In the genomic region with DNA sequence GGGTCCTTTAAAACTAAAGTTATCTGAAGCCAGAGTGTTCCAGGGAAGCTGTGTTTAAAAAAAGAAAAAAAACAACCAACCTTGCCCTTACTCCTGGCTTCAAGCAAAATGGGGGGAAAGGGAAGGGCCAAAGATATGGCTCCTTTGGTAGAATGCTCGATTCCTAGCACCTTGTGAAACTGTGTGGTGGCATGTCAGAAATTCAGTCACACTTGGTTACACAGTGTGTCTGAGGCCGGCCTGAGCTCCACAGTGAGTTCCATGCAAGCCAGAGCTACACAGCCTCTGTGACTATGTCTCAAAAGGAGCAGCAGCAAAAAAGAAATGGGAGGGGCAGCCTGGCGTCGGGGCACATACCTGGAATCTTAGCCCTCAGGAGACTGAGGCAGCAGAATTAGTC, we compare ENCODE assay signal across 14 mouse cellular contexts. TPM values are rescaled to one million over a fixed set of nuclear protein-coding genes. Genes with fewer than 3 reads are reported as not detected.
DNase-seq lines count a peak whose midpoint lies in the region; ATAC-seq and TF ChIP-seq lines count a peak whose summit lies in the region.
"Had no signal": no experiment of that assay in that cellular context is flagged by ENCODE, and none has a peak within 500 bp of the region (broad histone marks: within the 10 kb centered on the region; RNA-seq: fewer than 3 reads in every experiment).

No protein-coding gene starts in this region.

- H3K27ac ChIP-seq in intestine, embryonic 15.5 days, result peak overlapping the region; percentile 6; the same call in 1 of the 2 replicates
- H3K27ac ChIP-seq in intestine, postnatal 0 days (ENCODE audit: low read depth, low read length), result no peak overlapping the region
- peak overlapping the region; percentile 26; the same call in 1 of the 2 replicates for H3K27ac ChIP-seq in spleen, adult 2 months (ENCODE audit: insufficient read depth, low read length)
- H3K27ac ChIP-seq in limb, embryonic 10.5 days, result peak overlapping the region; percentile 77

- TF ChIP-seq POLR2A in spleen, adult 2 months (IDR thresholded peaks at IDR 0.05; ENCODE audit: low read depth, low read length), result no peak

- peaks cover 10% of the 10 kb centered on the region; the same call in 1 of the 2 replicates for H3K36me3 ChIP-seq in intestine, embryonic 15.5 days
- H3K36me3 ChIP-seq in intestine, postnatal 0 days (ENCODE audit: control insufficient read depth, insufficient read depth), result peaks cover 19% of the 10 kb centered on the region
- H3K36me3 ChIP-seq in spleen, adult 2 months (ENCODE audit: control insufficient read depth, insufficient read depth, low read length), result peaks cover 2% of the 10 kb centered on the region
- peaks cover 30% of the 10 kb centered on the region for H3K36me3 ChIP-seq in limb, embryonic 10.5 days

- no peak overlapping the region for H3K9ac ChIP-seq in intestine, embryonic 15.5 days
- no peak overlapping the region for H3K9ac ChIP-seq in intestine, postnatal 0 days (ENCODE audit: low read depth, low read length)
- H3K9ac ChIP-seq: forebrain, postnatal 0 days; lung, embryonic 14.5 days had no signal

- no peaks in the 10 kb centered on the region for H3K9me3 ChIP-seq in intestine, embryonic 15.5 days
- H3K9me3 ChIP-seq in intestine, postnatal 0 days (ENCODE audit: control insufficient read depth), result no peaks in the 10 kb centered on the region
- H3K9me3 ChIP-seq in limb, embryonic 10.5 days (replicated peaks), result no peaks in the 10 kb centered on the region

- ATAC-seq in intestine, embryonic 15.5 days, result no peak
- no peak for ATAC-seq in intestine, postnatal 0 days
- ATAC-seq: activated CD4-positive, CD25-positive, alpha-beta regulatory T cell, adult 4 months; forebrain, postnatal 0 days had no signal

- WGBS in intestine, embryonic 15.5 days, result 36% methylated on average over 4 of the region's 4 CpGs
- WGBS in intestine, postnatal 0 days, result 42% methylated on average over 4 of the region's 4 CpGs
- 36% methylated on average over 4 of the region's 4 CpGs for WGBS in spleen, adult 2 months
- WGBS in limb, embryonic 10.5 days, result 59% methylated on average over 4 of the region's 4 CpGs

- H3K4me1 ChIP-seq in intestine, embryonic 15.5 days (replicated peaks), result peaks cover 43% of the 10 kb centered on the region
- no peaks in the 10 kb centered on the region for H3K4me1 ChIP-seq in intestine, postnatal 0 days (replicated peaks; ENCODE audit: control insufficient read depth, insufficient read depth, low read length)
- H3K4me1 ChIP-seq in spleen, adult 2 months (ENCODE audit: control insufficient read depth, insufficient read depth, insufficient read length), result peaks cover 16% of the 10 kb centered on the region
- peaks cover 49% of the 10 kb centered on the region for H3K4me1 ChIP-seq in limb, embryonic 10.5 days

- H3K4me3 ChIP-seq in intestine, embryonic 15.5 days (replicated peaks), result no peak overlapping the region
- no peak overlapping the region for H3K4me3 ChIP-seq in intestine, postnatal 0 days (ENCODE audit: low read depth, low read length)
- no peak overlapping the region for H3K4me3 ChIP-seq in spleen, adult 2 months (ENCODE audit: extremely low read depth, insufficient read depth, insufficient read length)
- no peak overlapping the region for H3K4me3 ChIP-seq in limb, embryonic 10.5 days

- no peak for DNase-seq in spleen, adult 2 months (ENCODE audit: low read depth in 1 of 2, low spot score in 2 of 2)
- no peak for DNase-seq in spleen, postnatal 14 days (ENCODE audit: low spot score in 2 of 2)
- no peak for DNase-seq in limb, embryonic 10.5 days (ENCODE audit: low spot score)
- no peak for DNase-seq in urinary bladder, adult 2 months (ENCODE audit: low spot score)
- no peak for DNase-seq in cerebellum, postnatal 4 days (ENCODE audit: low spot score in 2 of 2)
- DNase-seq: cerebellum, postnatal 14 days; forebrain, postnatal 0 days; right cerebral cortex, postnatal 25 days had no signal

- no peak for TF ChIP-seq CTCF in intestine, postnatal 0 days (IDR thresholded peaks at IDR 0.05; ENCODE audit: low read depth)
- no peak for TF ChIP-seq CTCF in spleen, adult 2 months (IDR thresholded peaks at IDR 0.05; ENCODE audit: extremely low read depth, insufficient read depth, insufficient read length, insufficient replicate concordance)

- peaks cover 15% of the 10 kb centered on the region for H3K27me3 ChIP-seq in intestine, embryonic 15.5 days (replicated peaks)
- H3K27me3 ChIP-seq in intestine, postnatal 0 days (replicated peaks; ENCODE audit: control insufficient read depth, insufficient read depth, low read length), result peaks cover 16% of the 10 kb centered on the region
- no peaks in the 10 kb centered on the region for H3K27me3 ChIP-seq in spleen, adult 2 months (ENCODE audit: control insufficient read depth, insufficient read depth, low read length)
- peaks cover 32% of the 10 kb centered on the region for H3K27me3 ChIP-seq in limb, embryonic 10.5 days (ENCODE audit: low read depth, poor library complexity, severe bottlenecking)

- no peak overlapping the region for H3K4me2 ChIP-seq in intestine, embryonic 15.5 days (replicated peaks)
- no peak overlapping the region for H3K4me2 ChIP-seq in intestine, postnatal 0 days (replicated peaks; ENCODE audit: low read depth)

RNA-seq across cellular contexts. Expression of gene Irs3, which starts 3.7 kb away (rescaled TPM):
- polyA plus RNA-seq in intestine, embryonic 15.5 days (2015; fragmentation: Nextera tagmentation; extraction: Ambion mirVana), result 0.13 and 0.18 TPM in 2 replicates
- polyA plus RNA-seq in intestine, postnatal 0 days (2015; fragmentation: Nextera tagmentation; extraction: Ambion mirVana), result 0.09 and 0.18 TPM in 2 replicates
- 0.79 and 1.0 TPM in 2 replicates for polyA plus RNA-seq in spleen, adult 2 months (2012; rRNA removed)
- 0.23 and 0.48 TPM in 2 replicates for polyA plus RNA-seq in limb, embryonic 10.5 days (2016; fragmentation: Nextera tagmentation; extraction: Ambion mirVana)
- 1.2 and 1.4 TPM in 2 replicates for polyA plus RNA-seq in urinary bladder, adult 2 months (2012; rRNA removed)
- polyA plus RNA-seq: activated CD4-positive, CD25-positive, alpha-beta regulatory T cell, adult 4 months; stomach, embryonic 14.5 days had no signal

RNA-seq across cellular contexts. Expression of gene Sap25, which starts 8.1 kb away (rescaled TPM):
- 5.5 and 8.9 TPM in 2 replicates for polyA plus RNA-seq in intestine, embryonic 15.5 days (2015; fragmentation: Nextera tagmentation; extraction: Ambion mirVana)
- polyA plus RNA-seq in intestine, postnatal 0 days (2015; fragmentation: Nextera tagmentation; extraction: Ambion mirVana), result 2.3 and 4.8 TPM in 2 replicates
- polyA plus RNA-seq in spleen, adult 2 months (2012; rRNA removed), result 328 and 407 TPM in 2 replicates
- 8.0 and 9.7 TPM in 2 replicates for polyA plus RNA-seq in limb, embryonic 10.5 days (2016; fragmentation: Nextera tagmentation; extraction: Ambion mirVana)
- polyA plus RNA-seq in urinary bladder, adult 2 months (2012; rRNA removed), result 41.4 and 41.6 TPM in 2 replicates

RNA-seq across cellular contexts. Expression of gene Gm20605, which starts 20.3 kb away (rescaled TPM):
- polyA plus RNA-seq in intestine, embryonic 15.5 days (2015; fragmentation: Nextera tagmentation; extraction: Ambion mirVana), result 7.4 and 8.0 TPM in 2 replicates
- 1.3 and 1.8 TPM in 2 replicates for polyA plus RNA-seq in intestine, postnatal 0 days (2015; fragmentation: Nextera tagmentation; extraction: Ambion mirVana)
- 69.4 and 70.9 TPM in 2 replicates for polyA plus RNA-seq in spleen, adult 2 months (2012; rRNA removed)
- 12.6 and 14.8 TPM in 2 replicates for polyA plus RNA-seq in limb, embryonic 10.5 days (2016; fragmentation: Nextera tagmentation; extraction: Ambion mirVana)
- polyA plus RNA-seq in urinary bladder, adult 2 months (2012; rRNA removed), result 22.7 and 24.6 TPM in 2 replicates

RNA-seq across cellular contexts. Expression of gene Lrch4, which starts 20.3 kb away (rescaled TPM):
- polyA plus RNA-seq in intestine, embryonic 15.5 days (2015; fragmentation: Nextera tagmentation; extraction: Ambion mirVana), result 34.7 and 36.3 TPM in 2 replicates
- 31.5 and 31.6 TPM in 2 replicates for polyA plus RNA-seq in intestine, postnatal 0 days (2015; fragmentation: Nextera tagmentation; extraction: Ambion mirVana)
- polyA plus RNA-seq in spleen, adult 2 months (2012; rRNA removed), result 249 and 293 TPM in 2 replicates
- polyA plus RNA-seq in limb, embryonic 10.5 days (2016; fragmentation: Nextera tagmentation; extraction: Ambion mirVana), result 25.9 and 32.2 TPM in 2 replicates
- polyA plus RNA-seq in urinary bladder, adult 2 months (2012; rRNA removed), result 17.4 and 19.6 TPM in 2 replicates

RNA-seq across cellular contexts. Expression of gene Fbxo24, which starts 20.4 kb away (rescaled TPM):
- 0.15 TPM in 1 of 2 replicates, not detected in the other for polyA plus RNA-seq in intestine, embryonic 15.5 days (2015; fragmentation: Nextera tagmentation; extraction: Ambion mirVana)
- polyA plus RNA-seq in intestine, postnatal 0 days (2015; fragmentation: Nextera tagmentation; extraction: Ambion mirVana), result 0.16 and 0.25 TPM in 2 replicates
- polyA plus RNA-seq in spleen, adult 2 months (2012; rRNA removed), result 0.25 and 0.26 TPM in 2 replicates
- 0.11 and 0.60 TPM in 2 replicates for polyA plus RNA-seq in limb, embryonic 10.5 days (2016; fragmentation: Nextera tagmentation; extraction: Ambion mirVana)
- polyA plus RNA-seq in urinary bladder, adult 2 months (2012; rRNA removed), result 0.81 and 0.94 TPM in 2 replicates
- polyA plus RNA-seq: hindbrain, embryonic 16.5 days; lung, embryonic 14.5 days had no signal
